Mouse (Mus musculus): ENCODE results near the gene Mapk8ip2. TPM values are rescaled to one million over a fixed set of nuclear protein-coding genes. Genes with fewer than 3 reads are reported as not detected.

The Mapk8ip2 gene
- total and polyA plus RNA-seq, 3 experiments = 0.01 to 0.04 TPM; not detected in 1

DNA sequence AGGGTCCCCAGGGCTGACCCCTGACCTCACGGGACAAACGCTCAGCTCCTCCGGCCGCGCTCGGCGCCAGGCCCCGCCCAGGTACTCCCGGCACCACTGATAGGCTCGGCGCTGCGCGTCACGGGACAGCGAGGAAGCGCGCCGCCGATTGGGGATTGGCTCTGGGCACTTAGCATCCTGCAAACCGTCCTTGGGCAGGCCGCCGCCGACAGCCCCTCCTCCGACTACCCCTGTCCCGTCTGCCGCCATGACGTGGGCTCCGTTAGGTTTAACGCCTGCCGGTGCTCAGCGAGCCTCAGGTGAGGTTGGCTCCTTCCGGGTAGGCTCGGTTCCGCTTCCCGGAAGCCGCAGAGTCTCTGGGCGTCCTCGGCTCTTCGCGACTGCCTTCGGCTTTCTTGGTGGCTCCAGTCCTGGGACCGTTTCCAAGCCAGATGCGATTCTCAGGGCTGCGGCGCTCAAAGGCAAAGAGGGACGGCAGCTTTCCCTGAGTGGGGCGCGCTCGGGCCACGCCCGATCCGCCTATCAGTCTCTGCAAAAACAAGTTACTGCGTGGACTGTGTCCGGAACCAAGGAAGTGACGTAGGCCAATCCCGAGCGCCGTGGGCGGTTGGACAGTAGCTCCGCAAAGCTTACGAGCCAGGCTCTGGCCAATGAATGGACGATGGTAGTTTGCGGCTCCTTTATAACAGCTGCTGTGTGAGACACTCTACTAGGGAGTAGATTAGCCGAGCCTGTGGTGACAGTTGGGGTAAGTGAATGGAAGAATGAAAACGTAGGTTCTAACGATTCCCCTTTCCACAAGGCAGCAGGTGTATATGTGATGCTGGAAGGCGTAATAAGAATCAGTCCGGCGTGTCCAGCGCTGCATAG lies 24.1 kb upstream of the Mapk8ip2 start, which contains the start of the genes C730034F03Rik, Gm44502 and Chkb (continued):
- TF ChIP-seq TCF12 (IDR thresholded peaks at IDR 0.05; ENCODE audit: low read depth, low read length) = peak; percentile 35; the same call in 1 of the 2 replicates
- no peak for TF ChIP-seq RAD21 (IDR thresholded peaks at IDR 0.05; ENCODE audit: low read depth, low read length)
- TF ChIP-seq ZKSCAN1 (IDR thresholded peaks at IDR 0.05; ENCODE audit: low read depth, low read length) = no peak
- TF ChIP-seq POLR2AphosphoS2 (IDR thresholded peaks at IDR 0.05; ENCODE audit: low read length) = peak; percentile 73
- TF ChIP-seq GATA1 (IDR thresholded peaks at IDR 0.05; ENCODE audit: low read depth, low read length) = no peak
- no peak for TF ChIP-seq CHD2 (IDR thresholded peaks at IDR 0.05; ENCODE audit: low read length)
- TF ChIP-seq MYC (IDR thresholded peaks at IDR 0.05; ENCODE audit: low read depth, low read length) = no peak
- TF ChIP-seq MAFK (IDR thresholded peaks at IDR 0.05; ENCODE audit: borderline replicate concordance, low read depth, low read length) = no peak
- peak; percentile 97 for TF ChIP-seq TBP (IDR thresholded peaks at IDR 0.05; ENCODE audit: low read depth, low read length)
- no peak for TF ChIP-seq ZNF384 (IDR thresholded peaks at IDR 0.05; ENCODE audit: low read depth, low read length)
- TF ChIP-seq MYB (IDR thresholded peaks at IDR 0.05; ENCODE audit: low read depth, low read length) = no peak; the same call in none of the 2 replicates
- TF ChIP-seq ETS1 (IDR thresholded peaks at IDR 0.05; ENCODE audit: low read depth, low read length) = peak; percentile 60; the same call in 1 of the 2 replicates
- TF ChIP-seq SIN3A (IDR thresholded peaks at IDR 0.05; ENCODE audit: low read length) = peak; percentile 87
- TF ChIP-seq BHLHE40 (IDR thresholded peaks at IDR 0.05; ENCODE audit: borderline replicate concordance, low read depth, low read length) = peak; percentile 83
- no peak for TF ChIP-seq RCOR1 (IDR thresholded peaks at IDR 0.05; ENCODE audit: low read depth, low read length)

DNA sequence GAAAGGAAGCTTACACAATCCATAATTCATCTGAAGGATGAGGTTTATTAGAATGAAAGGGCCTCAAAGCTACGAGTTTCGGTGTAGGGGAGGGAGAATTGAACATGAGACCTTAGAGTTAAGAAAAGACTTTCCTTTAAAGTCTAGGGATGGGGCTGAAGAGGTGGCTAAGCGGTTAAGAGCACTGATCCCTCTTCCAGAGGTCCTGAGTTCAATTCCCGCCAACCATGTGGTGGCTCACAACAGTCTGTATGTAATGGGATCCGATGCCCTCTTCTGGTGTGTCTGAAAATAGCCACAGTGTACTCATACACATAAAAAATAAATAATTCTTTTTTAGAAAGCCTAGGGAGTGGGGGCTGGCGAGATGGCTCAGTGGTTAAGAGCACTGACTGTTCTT lies 23.4 kb upstream of the Mapk8ip2 start:
- no peaks in the 10 kb centered on the region; the same call in 1 of the 2 replicates for H3K79me2 ChIP-seq (ENCODE audit: control insufficient read depth, insufficient read depth, low read length, poor library complexity)
- peak overlapping the region; percentile 94 for H3K27ac ChIP-seq (ENCODE audit: control insufficient read depth, low read depth, low read length)
- DNase-seq (ENCODE audit: low read depth, low spot score) = peak; percentile 70
- peak overlapping the region; percentile 88 for H3K9ac ChIP-seq (ENCODE audit: control insufficient read depth, low read depth, low read length, poor library complexity, severe bottlenecking)
- peaks cover 0 to 5% of the 10 kb centered on the region in 2 experiments; a peak in 2 of 4 replicates for H3K36me3 ChIP-seq (ENCODE audit: control insufficient read depth in 1 of 2, insufficient read depth in 2 of 2, low read length in 2 of 2)
- peaks cover 0 to 9% of the 10 kb centered on the region in 2 experiments; a peak in 1 of 4 replicates for H3K4me1 ChIP-seq (ENCODE audit: control insufficient read depth in 1 of 2, insufficient read depth in 2 of 2, low read length in 2 of 2)
- TF ChIP-seq RAD21 (IDR thresholded peaks at IDR 0.05; ENCODE audit: low read depth, low read length) (peak; percentile 12), CTCF (IDR thresholded peaks at IDR 0.05 in 2 of 3, conservative IDR thresholded peaks at IDR 0.05 in 1 of 3; ENCODE audit: control insufficient read depth in 1 of 3, insufficient read depth in 1 of 3, low read depth in 2 of 3, low read length in 3 of 3, poor library complexity in 1 of 3, severe bottlenecking in 1 of 3) (peak in 2 of 3 experiments; percentile 17 to 27; a peak in 2 of 6 replicates), MYC (IDR thresholded peaks at IDR 0.05; ENCODE audit: low read depth, low read length) (0 out of 2 replicates have a peak, but pooled peaks have one; percentile 70), USF1 (IDR thresholded peaks at IDR 0.05; ENCODE audit: low read depth, low read length) (no peak), E2F4 (IDR thresholded peaks at IDR 0.05; ENCODE audit: borderline replicate concordance, low read depth, low read length) (peak; percentile 39; the same call in 1 of the 2 replicates)
- H3K27me3 ChIP-seq (ENCODE audit: control insufficient read depth in 1 of 2, insufficient read depth in 2 of 2, low read length in 2 of 2) = no peaks in the 10 kb centered on the region
- peak overlapping the region; percentile 75 to 84 for H3K4me3 ChIP-seq (ENCODE audit: control insufficient read depth in 1 of 2, insufficient read depth in 1 of 2, low read depth in 2 of 2, low read length in 2 of 2)
- H3K9me3 ChIP-seq (replicated peaks; ENCODE audit: insufficient read depth, low read length) = no peaks in the 10 kb centered on the region
